Mouse (Mus musculus): Measurements from ENCODE around the gene Rfx8.

The Rfx8 gene

DNA sequence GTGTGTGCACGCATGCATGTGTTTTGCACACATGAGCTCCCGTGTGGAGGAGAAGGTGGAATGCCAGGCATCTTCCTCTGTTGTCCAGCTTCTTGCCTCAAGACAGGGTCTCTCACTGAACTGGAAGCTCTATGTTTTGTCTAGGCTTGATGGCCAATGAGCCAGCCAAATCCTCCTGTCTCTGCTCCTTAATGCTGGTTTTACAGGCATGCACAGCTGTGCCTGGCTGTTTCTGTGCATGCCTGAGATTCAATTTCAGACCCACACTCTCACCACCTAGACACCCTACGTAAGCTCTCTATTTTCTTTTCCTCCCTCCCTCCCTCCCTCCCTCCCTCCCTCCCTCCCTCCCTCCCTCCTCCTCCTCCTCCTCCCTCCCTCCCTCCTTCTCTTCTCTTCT, 28.8 kb downstream of the Rfx8 start:
- DNase-seq (ENCODE audit: low read depth, low spot score) = no peak

DNA sequence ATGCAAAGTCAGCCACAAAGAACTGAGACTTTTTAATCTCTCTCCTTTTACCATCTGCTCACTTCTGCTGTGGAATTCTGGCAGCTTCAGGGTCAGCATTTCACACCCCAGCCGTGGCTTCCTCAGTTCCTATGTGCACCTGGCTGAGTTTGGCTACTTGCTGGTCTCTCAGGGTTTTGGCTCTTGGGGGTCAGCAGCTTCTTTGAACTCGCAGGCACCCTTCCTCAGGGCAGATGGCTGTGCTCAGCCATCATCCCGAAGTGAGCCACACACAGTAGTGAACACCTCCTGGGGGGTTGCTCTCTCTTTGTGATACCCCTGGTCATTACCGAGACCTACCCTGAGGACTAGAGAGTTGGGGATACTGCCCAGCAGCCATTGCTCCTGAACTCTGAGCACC, 29.7 kb downstream of the Rfx8 start:
- no peak for DNase-seq (ENCODE audit: low read depth, low spot score)

DNA sequence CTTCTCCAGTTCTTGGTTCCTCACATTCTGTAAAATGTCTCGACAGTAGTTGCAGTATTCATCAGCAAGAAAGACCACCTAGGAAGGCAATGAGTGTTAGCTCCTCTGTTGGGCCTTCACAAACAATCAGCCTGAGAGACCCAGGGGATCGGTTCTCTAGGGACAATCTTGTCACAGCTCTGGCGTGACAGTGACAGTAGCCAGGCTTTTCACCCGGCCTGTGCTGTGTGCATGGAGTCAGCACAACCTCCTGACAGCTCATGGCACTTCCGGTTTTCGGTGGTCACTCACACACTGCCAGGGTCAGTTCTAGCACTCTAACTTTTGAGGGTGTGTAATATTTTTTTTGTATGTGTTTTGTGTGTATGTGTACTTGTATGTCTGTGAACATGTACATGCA, 32.2 kb downstream of the Rfx8 start:
- DNase-seq (ENCODE audit: low read depth, low spot score) = no peak

DNA sequence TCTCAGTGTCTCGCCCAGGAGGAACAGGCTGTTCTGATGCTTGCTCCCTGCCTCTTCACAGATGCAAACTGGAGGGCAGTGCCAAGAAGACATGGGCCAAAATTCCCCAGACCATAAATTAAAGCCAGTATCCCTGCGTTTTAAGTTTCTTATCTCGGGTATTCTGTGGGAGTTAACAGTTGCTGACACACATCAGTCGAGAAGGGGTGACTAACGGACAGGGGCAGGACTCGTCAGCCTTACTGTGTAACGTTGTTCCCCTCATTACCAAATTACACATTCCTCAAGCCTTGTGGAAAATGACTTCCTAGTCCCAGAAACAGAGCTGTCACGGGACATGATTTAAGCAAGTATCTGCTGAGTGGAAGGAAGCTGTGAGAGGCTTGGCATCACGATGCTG, 33.5 kb downstream of the Rfx8 start:
- no peak for DNase-seq (ENCODE audit: low read depth, low spot score)

DNA sequence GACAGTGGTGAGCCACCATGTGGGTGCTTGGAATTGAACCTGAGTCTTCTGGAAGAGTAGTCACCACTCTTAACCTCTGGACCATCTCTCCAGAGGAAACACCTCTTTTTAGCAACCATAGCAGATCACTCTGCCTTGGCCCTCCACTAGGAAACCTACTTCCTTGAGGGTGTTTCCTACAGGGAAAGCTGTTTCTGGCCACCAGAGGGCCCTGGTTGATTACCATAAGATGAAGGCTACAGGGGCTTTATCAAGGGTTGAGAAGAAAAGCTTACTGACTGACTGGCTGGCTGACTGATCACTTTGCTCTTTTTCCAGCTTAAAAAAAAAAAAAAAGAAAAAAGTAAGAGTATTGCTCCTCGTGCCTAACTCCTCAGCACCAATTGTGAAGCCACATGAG, 35.0 kb downstream of the Rfx8 start:
- DNase-seq (ENCODE audit: low read depth, low spot score) = peak; percentile 72

DNA sequence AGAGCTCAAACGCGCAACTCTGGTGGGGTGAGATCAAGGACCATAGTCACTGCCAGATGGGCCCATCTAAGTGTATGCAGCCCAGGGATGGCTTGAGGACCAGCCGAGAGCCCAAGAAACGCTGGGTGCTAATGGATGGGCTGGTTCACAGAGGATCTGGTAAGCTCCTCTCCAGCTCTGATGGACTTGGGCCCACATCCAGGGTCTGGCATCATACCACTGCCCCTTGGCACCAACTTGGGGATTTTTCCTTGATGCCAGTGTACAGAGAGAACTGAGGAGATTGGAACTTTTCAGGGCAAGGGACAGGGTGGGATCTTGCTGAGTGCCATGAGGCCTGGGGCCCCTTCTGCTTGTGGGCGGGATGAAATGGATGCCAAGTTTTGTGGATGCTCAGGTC, 39.2 kb downstream of the Rfx8 start:
- DNase-seq (ENCODE audit: low read depth, low spot score) = no peak

DNA sequence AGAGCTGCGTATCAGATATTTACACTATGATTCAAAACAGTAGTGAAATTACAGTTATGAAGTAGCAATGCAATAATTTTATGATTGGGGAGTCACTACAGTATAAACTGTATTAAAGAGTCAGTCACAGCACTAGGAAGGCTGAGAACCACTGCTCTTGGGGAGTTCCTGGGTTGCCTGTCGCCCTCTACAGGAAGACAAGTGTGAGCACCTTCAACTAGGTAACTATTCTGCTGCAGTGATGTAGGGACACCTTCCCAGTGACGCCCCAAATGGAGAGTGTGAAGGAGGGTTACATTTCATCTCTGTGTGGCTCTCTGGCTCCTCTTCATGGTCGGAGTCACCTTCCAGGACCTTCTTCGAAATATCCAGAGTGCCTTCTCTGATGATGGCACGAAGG, 40.3 kb downstream of the Rfx8 start:
- DNase-seq (ENCODE audit: low read depth, low spot score) = peak; percentile 60

DNA sequence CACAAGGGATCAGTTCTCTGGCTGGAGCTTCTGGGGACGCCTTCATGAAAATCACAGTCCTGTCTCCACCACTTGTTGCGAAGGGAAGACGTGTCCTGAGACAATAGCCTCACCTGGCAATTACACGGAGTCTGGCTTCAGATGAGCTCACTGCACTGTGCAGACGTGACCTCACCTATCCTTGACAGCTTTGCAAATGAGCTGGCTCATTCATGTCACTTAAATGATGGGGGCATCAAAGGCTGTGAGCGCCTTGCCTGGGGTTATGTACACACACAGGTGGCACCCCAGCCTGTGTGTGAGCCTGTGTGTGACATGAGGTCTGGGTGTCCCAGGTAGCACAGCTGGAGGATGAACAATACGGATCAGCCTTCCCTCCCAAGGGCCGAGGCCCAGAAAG, 41.9 kb downstream of the Rfx8 start:
- no peak for DNase-seq (ENCODE audit: low read depth, low spot score)

DNA sequence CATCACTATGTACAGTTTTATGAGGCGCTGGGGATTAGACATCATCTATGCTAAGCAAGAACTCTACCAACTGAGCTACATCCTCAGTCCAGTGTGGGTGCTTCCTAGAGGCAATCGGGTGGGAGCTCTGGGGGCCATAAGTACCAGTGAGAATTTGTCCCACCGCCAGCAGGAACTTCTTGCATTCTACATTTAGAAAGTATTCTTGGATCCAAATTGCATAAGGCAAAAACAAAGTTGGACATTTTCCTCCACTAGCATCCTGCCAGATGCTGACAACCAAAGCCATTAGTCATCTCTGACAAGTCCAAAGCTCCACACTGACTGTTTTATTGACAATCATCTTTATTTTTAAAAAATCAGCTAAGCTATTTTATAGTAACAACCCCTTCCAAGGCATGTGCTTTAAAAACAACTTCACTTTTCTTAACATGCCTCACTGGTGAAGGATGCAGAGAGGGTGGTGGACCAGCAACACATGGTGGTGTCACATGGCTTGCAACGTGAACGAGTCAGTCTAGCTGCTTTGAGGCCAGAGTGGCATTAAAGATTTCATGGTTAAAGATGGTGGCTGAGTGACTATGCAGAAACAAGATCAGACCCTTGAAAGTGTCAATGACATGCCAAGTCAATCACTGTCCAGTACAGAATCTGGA, 44.4 kb downstream of the Rfx8 start:
- DNase-seq (ENCODE audit: low read depth, low spot score) = no peak

DNA sequence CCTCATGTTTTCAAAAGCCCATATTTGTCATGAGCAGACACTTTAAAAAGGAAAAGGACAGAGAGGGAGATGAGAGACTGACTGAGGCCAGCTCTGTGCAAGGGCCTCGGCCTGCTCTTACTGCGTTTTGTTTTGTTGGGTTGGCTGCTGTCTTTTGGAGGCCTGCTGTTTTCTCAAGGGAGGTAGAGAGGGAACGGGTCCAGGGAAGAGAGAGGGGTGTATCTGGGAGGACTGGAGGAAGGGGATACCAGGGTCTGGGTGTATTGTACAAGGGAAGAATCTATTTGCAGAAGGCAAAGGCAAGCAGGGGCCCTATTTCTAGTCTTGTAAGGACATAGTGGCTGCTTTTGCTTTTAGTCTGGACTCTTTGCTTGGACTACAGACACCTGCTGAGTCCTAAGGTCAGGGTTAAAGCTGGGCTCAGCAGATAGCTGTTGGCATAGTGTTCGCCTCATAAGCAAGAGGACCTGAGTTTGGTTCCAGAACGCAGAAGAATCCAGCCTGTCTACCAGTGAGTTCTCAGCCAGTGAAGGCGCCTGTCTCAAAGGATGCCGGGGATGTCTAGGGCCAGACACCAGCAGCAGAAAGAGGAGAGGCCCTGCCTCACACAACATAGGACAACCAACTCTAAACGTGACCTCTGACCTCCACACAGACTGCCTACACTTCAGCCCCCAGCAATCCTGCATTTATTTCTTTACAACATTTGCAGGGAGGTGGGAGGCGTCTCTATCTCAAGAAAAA, 48.3 kb downstream of the Rfx8 start:
- DNase-seq (ENCODE audit: low read depth, low spot score) = no peak

DNA sequence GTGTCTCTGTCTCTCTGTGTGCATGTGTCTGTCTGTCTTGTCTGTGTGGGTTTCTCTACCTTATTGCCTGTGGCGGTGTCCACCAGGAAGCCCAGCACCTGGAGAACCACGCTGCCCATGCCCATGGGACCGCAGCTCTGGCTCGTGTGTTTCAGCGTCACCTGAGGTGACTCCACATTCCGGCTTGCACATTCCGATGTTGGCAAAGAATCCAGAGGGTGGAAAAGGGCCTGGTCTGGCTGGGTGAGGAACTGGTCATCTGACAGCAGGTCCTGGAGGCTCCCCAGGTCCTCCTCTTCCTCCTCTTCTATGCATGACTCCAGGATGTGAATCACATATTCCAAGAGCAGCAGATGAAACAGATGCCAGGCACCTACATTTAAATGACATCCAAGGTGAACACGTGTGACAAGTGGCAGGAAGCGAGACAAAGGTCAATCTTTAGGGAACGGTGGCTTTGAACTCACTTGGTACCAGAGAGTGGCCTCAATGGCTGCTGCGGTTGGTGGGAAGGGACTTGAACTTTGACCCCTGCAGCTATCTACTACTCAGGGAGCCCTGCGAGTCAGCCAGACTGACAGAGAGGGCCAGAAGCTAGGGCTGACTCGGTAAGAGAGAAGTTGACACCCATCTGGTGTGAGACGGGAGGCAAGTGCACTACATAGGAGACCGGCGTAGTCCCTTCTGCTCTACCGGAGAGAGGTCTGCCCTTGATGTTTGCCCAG, 50.4 kb downstream of the Rfx8 start:
- DNase-seq (ENCODE audit: low read depth, low spot score) = no peak

DNA sequence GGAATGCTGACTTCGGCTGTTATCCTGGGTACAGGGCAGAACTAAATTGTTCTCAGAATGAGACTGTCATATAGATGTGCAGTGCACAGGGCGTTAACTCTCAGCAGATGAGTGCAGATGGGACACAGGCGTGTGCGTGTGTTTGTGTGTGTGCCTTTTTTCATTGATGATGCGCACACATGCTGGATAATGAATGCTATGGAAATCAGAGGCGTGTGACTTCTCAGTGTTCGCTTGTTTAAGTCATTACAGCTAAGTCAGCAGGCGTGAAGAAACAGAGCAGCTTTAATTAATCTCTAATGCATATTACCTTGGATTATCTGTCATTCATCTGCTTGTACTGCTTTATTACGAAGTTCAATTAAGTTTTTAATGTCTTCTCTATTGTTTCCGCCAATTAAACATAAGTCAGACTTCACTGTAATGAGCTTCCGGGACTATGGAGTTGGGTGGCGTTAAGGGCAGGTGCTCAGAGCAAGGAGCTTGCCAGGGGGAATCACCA, 54.0 kb downstream of the Rfx8 start:
- no peak for DNase-seq (ENCODE audit: low read depth, low spot score)

DNA sequence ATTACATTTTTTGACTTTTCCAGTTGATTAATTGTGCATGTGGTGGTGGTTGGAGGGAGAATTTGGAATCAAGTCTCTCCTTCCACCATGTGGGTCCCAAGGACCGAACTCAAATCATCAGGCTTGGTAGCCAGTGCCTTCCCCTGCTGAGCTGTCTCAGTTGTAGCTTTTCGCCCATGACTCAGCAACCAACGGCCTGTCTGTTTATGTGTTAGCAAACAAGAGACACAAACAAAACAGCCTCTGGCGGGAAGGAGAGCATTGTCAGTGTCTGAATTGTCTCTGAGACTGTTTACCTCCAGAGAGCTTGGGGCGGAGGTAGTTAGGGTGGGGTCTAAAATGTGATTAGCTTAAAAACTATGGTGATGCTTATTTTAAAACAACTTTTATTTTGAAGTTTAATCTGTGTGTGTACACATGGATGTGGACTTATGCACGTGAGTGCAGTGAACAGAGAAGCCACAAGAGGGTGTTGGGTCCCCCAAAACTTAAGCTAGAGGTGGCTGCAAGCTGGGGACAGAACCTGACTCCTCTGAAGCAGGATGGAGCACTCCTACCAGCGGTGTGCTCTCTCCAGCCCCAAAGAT, 56.7 kb downstream of the Rfx8 start:
- peak; percentile 63 for DNase-seq (ENCODE audit: low read depth, low spot score)

DNA sequence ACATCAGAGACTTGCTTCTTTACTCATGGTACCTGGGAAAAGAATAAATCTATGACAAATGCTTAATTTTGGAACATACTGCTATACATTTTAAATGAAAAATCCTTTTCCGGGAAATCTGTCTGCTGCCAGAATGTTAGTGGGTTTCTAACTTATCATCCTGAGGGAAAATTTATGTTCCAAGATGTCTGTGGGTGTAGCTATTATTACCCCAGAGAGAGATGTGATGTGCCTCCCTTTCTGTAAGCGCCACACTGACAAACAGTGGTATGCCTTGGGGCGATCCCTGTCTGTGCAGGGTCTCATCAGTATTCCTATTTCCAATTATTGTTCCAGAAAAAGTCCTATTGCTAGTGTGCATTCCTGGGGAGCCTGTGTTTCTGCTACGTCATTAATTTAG, 57.7 kb downstream of the Rfx8 start:
- no peak for DNase-seq (ENCODE audit: low read depth, low spot score)

DNA sequence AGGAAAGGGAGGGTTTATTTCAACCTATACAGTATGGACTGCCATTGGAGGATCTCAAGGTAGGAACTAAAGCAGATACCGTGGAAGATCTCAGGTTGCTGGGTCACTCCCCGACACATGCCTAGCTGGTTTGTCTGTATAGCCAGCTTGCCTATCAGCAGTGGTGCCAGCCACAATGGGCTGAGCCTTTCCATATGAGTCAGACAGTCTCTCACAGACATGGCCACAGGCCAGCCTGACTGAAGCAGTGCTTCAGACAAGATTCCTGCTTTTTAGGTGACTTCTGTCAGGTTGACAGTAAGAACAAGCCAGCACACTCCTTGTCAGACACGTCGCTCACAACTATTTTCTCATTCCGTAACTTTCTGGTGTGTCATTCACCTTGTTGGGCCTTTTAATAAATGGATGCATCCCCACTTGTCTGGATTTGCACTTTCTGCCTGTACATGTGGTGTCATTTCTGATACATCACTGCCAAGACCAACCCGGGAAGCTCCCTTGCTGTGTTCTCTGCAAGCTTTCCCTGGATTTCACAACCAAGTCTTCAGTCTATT, 63.7 kb downstream of the Rfx8 start:
- no peak for DNase-seq (ENCODE audit: low read depth, low spot score)

DNA sequence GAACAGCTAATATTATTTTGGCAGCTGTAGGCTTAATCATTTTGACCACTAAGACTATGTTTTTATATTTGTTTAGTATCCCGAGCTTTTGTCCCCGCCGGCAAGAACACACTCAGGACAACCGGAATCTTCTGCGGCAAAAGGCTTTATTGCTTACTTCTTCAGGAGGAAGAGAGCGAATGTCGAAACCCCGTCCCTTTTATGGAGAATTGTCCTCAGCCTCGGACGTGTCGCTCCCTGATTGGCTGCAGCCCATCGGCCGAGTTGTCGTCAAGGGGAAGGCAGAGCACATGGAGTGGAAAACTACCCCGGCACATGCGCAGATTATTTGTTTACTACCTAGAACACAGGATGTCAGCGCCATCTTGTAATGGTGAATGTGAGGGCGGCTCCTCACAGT, 65.9 kb downstream of the Rfx8 start:
- DNase-seq (ENCODE audit: low read depth, low spot score) = peak; percentile 74

DNA sequence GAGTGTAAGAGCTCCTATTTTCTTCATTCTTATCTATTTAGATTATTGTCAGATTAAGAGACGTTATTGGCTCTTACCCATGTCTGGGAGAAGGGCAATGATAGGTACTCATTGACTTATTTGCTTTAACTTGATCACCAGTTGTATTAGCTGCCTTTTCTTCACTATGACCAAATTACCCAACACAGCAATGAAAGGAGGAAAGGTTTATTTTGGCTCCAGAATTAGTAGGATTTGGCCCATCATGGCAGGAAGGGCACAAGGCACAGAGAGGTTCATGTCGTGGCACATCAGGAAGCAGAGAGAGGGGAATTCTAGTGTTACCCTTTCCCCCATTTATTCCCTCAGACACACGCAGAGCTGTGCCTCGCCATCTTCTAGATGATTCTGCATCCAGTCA, 67.8 kb downstream of the Rfx8 start:
- no peak for DNase-seq (ENCODE audit: low read depth, low spot score)

DNA sequence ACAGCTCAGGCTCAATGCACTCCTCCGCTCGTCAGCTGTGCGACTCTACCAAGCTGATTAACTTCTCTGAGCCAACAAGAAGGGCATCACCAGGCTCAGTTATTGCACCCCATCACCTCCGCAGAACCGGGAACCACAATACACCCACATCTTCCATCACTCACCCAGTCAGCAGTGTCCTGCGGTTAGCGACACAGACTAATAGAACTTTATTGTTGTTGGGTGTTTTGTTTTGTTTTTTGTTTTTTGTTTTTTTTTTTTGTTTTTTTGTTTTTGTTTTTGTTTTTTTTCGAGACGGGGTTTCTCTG, 69.6 kb downstream of the Rfx8 start, which contains the start of gene Creg2:
Gene Creg2 (minus strand): TSS at position 234 of the 308 bp plus-strand sequence.
- DNase-seq (ENCODE audit: low read depth, low spot score) = no peak

DNA sequence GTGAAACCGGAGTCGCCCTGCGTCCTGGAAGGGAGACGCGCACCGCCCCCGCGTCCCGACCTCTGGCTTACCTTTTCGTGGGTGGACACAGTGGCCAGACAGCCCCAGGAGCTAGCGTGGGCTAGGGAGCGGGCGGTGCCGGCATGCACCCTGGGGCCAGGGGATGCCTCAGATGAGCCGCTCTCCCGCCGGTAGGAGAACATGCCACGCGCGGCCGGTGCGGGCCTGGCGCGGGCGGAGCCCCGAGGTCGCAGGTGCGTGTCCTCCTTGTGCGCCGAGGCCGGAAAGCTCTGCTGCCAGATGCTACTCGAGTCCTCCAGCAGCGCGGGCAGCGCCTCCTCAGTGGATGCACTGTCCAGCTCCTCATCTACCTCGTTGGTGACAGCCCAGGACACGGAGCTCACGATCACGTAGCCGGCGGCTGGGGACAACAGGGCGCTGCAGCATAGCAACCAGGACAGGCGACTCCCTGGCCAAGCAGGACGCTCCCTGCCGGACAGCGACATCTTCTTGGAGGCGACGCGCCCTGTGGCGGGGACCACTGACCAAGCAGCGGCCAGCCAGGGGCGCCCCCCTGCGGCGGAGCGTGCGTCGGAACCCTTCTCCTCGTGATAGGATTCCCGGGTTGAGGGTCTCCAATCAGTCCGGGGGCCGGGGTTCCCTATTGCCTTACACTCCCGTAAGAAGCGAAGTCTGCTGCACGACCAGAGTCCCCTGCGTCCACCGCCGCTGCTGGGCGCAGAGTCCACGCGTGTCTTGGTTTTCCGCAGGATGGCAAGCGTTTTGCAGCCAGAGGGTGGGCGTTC, 70.2 kb downstream of the Rfx8 start:
- no peak for DNase-seq (ENCODE audit: low read depth, low spot score)

DNA sequence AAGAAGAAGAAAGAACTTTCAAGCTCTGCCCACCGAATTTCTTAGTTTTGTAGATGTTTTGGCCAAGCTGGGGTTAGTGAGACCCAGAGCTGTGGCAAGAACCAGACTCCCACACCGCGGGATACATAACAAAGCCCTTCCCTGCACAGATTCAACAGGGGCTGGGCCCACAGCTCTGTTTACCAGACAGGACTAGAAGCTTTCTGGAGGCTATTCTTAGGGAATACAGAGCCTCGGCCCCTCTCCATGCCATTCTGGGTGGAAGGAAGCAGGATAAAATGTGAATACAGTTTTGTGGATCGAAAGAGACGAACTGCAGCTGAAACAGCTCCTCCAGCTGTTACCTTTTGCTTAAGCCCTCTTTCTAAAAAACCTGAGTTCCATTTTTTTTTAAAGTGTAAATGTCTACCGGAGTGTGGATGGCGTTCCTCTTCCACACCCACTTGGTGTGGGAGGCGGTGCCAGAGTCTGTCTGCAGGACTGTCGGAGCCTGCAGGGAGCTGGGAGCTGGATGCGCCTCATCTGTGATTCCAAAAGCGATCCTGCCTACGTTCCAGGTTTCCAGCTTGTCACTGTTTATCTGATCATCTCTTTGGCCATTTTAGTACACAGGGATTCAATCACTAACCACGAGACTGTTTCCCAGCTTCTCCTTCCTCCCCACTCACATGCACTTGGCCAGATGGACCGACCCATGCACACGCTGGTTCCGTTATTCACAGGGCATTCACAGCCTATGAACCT, 70.9 kb downstream of the Rfx8 start:
- peak; percentile 70 for DNase-seq (ENCODE audit: low read depth, low spot score)

DNA sequence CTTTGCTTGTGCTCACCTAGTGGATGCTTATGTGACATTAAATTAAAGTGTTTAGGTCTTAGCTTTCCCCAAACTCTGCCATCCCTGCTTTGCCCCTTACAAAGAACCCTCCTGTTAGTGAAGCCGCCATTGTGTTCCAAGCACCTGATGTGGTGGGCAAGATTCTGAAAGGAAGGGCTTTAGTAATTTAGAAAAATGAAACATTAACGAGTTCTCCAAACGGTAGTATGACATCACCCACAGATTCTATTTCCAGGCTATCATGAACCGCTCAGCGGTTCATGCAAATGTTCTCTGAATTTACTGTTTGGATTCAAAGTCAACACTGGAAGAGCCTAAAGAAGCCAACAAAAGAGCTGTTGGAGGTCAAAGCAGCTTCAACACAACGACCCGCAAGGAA, 72.2 kb downstream of the Rfx8 start:
- DNase-seq (ENCODE audit: low read depth, low spot score) = no peak

Data from R1 (cell line).